Mouse (Mus musculus) heart, postnatal 0 days (tissue): Measurements from ENCODE around the gene Sod2. TPM values are rescaled to one million over a fixed set of nuclear protein-coding genes. Genes with fewer than 3 reads are reported as not detected.
"Not testable (repeated sequence)": the region's sequence is repeated elsewhere in the genome, so short reads cannot be mapped to it uniquely, and the experiment has no call there.

Experiments used
- ATAC-seq: fragments of 200-750 bp; cut with Nextera tagmentation; 2 replicates; pipeline ENCODE4 v1.8.0; 2017; ENCODE audit warnings: low read depth, moderate number of reproducible peaks, moderate library complexity; ENCODE audit not compliant: insufficient read depth
- DNase-seq: peaks from one replicate; pipeline ENCODE4 v3.0.0-alpha.2; 2016; ENCODE audit warnings: low spot score
- H3K27ac ChIP-seq: fragments of 300-500 bp; sonication (generic); 2 replicates; pipeline ENCODE4 v1.5.1; 2014; ENCODE audit warnings: low read depth, mild to moderate bottlenecking
- H3K27me3 ChIP-seq: fragments of 300-500 bp; sonication (generic); 2 replicates; pipeline ENCODE4 v1.6.1; 2014; ENCODE audit warnings: low read length, mixed read lengths; ENCODE audit not compliant: control insufficient read depth, insufficient read depth
- H3K36me3 ChIP-seq: fragments of 300-500 bp; sonication (generic); replicated peaks from 2 replicates; pipeline ENCODE4 v1.6.1; 2014; ENCODE audit warnings: low read length, mixed read lengths; ENCODE audit not compliant: control insufficient read depth, insufficient read depth
- H3K4me1 ChIP-seq: fragments of 300-500 bp; sonication (generic); 2 replicates; pipeline ENCODE4 v1.6.1; 2014; ENCODE audit warnings: antibody characterized with exemption; ENCODE audit not compliant: control insufficient read depth, insufficient read depth
- H3K4me2 ChIP-seq: fragments of 300-500 bp; sonication (generic); 2 replicates; pipeline ENCODE4 v1.6.1; 2014; ENCODE audit warnings: low read depth, mild to moderate bottlenecking, low read length, moderate library complexity
- H3K4me3 ChIP-seq: fragments of 300-500 bp; sonication (generic); 2 replicates; pipeline ENCODE4 v1.5.1; 2014; ENCODE audit warnings: low read depth, low read length
- H3K9ac ChIP-seq: fragments of 300-500 bp; sonication (generic); replicated peaks from 2 replicates; pipeline ENCODE4 v1.6.1; 2014; ENCODE audit warnings: low read depth, low read length, mixed read lengths
- H3K9me3 ChIP-seq: fragments of 300-500 bp; sonication (generic); replicated peaks from 2 replicates; pipeline ENCODE4 v1.6.1; 2016; ENCODE audit warnings: low read length; ENCODE audit not compliant: control insufficient read depth
- CTCF ChIP-seq: IDR thresholded peaks from 2 replicates; pipeline ENCODE4 v1.5.1; 2016; ENCODE audit warnings: antibody characterized with exemption, control low read depth, low read depth
- EP300 ChIP-seq: IDR thresholded peaks from 2 replicates; pipeline ENCODE4 v1.6.1; 2016; ENCODE audit warnings: antibody characterized with exemption, low read depth
- WGBS: fragments of 180-500 bp; shearing (Covaris S2); extraction: QIAGEN DNeasy Blood & Tissue Kit; methylation state at CpG from one replicate; pipeline ENCODE4 v1.1.7; 2014; 5-methylcytosine and 5-hydroxymethylcytosine counted together
- polyA plus RNA-seq: library from polyadenylated mRNA; unstranded; fragments of >200 nt; fragmentation: Nextera tagmentation; extraction: Ambion mirVana; gene quantifications from 2 replicates; pipeline ENCODE4 v1.2.1, GENCODE M21; 2015
- total RNA-seq: library from RNA; depleted of rRNA; stranded (reverse); fragments of >200 nt; gene quantifications from 2 replicates; pipeline ENCODE4 v1.2.3, GENCODE M21; 2014; ENCODE audit warnings: low replicate concordance

Gene Sod2
- total and polyA plus RNA-seq, 2 experiments from 2014 or later = 951 to 977 TPM

DNA sequence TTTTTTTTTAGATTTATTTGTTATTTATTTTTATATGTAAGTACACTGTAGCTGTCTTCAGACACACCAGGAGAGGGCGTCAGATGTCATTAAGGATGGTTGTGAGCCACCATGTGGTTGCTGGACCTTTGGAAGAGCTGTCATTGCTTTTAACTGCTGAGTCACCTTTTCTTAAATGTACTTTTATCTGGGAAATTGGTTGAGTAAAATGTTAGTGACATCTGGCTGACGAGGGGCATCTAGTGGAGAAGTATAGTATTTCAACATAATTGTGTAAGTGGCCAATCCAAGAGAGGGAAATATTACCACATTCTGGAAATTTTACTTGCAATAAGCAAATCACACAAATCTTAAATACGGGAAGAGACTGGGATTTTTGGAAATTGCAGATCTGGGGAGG lies 3.2 kb downstream of the Sod2 start:
- Histone ChIP-seq H3K27ac (no peak overlapping the region), H3K27me3 (no peaks in the 10 kb centered on the region), H3K9ac (no peak overlapping the region), H3K36me3 (peaks cover 46% of the 10 kb centered on the region), H3K4me3 (no peak overlapping the region), H3K9me3 (no peaks in the 10 kb centered on the region), H3K4me1 (peaks cover 5% of the 10 kb centered on the region; the same call in 1 of the 2 replicates), H3K4me2 (peak overlapping the region; percentile 91)
- DNase-seq = peak; percentile 80
- peak; percentile 44 for TF ChIP-seq CTCF
- no peak for TF ChIP-seq EP300
- WGBS = 28% methylated on average over 3 of the region's 3 CpGs
- no peak for ATAC-seq

- H3K9me3 ChIP-seq = no peaks in the 10 kb centered on the region
- WGBS = 84% methylated on average over 3 of the region's 3 CpGs
- H3K36me3 ChIP-seq = peaks cover 62% of the 10 kb centered on the region
- no peak overlapping the region for H3K27ac ChIP-seq
- H3K4me1 ChIP-seq = peaks cover 5% of the 10 kb centered on the region; the same call in 1 of the 2 replicates
- ATAC-seq (no peak), DNase-seq (no peak)
- no peaks in the 10 kb centered on the region for H3K27me3 ChIP-seq
- H3K4me3 ChIP-seq = no peak overlapping the region
- no peak overlapping the region for H3K9ac ChIP-seq
- TF ChIP-seq CTCF = no peak
- H3K4me2 ChIP-seq = no peak overlapping the region
Measured at GRCm38 (mm10) chr17:13013316-13013715, 6.7 kb downstream of the Sod2 start.

GRCm38 (mm10) chr17:13036627-13037192 lies 30.1 kb downstream of the Sod2 start:
- not testable (repeated sequence) for H3K27ac ChIP-seq, H3K4me1 ChIP-seq, ATAC-seq, H3K27me3 ChIP-seq, H3K9ac ChIP-seq, H3K9me3 ChIP-seq, H3K4me3 ChIP-seq, DNase-seq, H3K36me3 ChIP-seq, H3K4me2 ChIP-seq
- WGBS = 78% methylated on average over 4 of the region's 12 CpGs

DNA sequence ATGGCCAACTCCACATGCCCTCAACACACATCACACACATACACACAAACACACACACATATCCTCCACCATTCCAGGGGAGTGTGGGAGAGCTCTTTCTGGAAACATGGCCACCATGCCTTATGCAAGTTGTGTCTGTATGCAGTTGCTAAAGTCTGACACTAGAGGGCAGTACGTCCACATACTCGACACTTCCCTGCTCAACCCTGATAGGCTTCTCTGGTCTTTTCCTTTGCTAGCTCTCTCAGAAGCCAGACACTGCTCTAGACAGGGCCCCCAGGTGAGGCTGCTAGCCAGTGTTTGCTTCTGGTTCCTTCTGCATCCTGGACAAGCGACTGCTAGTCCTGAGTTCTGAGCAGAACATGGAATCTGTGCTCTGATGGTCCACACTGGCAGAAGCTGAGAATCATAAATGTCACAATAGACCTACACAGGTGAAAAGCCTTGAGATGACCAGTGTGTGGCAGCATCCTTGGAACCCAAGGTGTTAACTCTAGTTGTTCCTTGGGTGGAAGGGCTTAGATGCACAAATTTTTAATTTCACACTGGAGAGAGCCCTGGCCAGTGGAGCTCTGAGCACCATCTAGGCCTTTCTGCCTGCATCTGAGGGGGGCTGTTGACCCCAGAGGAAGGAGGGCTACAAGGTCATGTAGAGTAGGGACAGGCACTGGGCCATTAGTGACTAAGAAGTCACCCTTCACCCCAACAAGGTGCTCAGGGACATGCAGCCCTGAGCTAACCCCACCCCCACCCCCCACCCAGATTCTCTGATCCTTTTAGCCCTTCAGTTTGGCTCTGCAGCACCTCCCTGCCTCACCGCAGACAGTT lies 37.4 kb downstream of the Sod2 start:
- peak; percentile 67 for TF ChIP-seq CTCF

DNA sequence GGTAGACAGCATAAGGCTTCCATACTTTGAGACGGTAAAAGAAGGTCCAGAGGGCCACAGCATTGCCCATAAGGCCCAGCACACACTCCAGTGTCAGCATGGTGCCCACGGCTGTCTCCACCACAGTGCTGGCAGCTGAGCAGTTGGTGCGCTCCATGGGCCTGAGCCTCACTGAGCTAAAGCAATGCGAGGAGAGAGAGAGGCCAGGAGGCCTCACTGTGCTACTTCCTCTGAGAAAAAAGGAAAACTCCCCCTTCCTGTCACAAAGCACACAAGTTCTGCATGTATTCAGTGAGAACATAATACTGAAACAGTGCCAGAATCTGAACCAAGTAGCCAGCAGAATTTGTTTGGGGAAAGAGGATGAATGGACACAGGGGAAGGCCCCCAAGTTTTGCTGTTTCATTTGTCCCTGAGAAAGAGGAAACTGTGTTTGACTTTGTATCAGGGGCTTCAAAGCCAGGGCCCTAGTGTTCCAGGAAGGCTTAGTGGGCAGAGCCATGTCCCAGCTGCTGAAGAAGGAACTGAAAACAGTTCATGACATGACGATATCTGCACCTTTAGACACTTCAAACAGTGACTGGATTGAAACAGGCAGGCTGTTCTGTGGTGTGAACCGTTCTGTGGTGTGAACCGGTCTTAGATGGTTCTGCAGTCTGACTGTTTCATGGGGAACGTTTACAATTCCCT lies 45.6 kb downstream of the Sod2 start, which contains the start of gene Gpr31b:
TSS of gene Gpr31b (minus strand) at position 173 of the 690 bp plus-strand sequence.
- not testable (repeated sequence) for H3K4me1 ChIP-seq, H3K9me3 ChIP-seq, H3K9ac ChIP-seq, H3K4me2 ChIP-seq, H3K27me3 ChIP-seq, H3K36me3 ChIP-seq, H3K27ac ChIP-seq, H3K4me3 ChIP-seq, DNase-seq
- peak; percentile 53 for ATAC-seq
- WGBS = no CpG with 5 or more reads among the region's 8 CpGs

More for the DNA sequence above, 37.4 kb downstream of the Sod2 start:
- ATAC-seq = peak; percentile 79
- not testable (repeated sequence) for H3K27ac ChIP-seq, H3K27me3 ChIP-seq, H3K9me3 ChIP-seq, H3K9ac ChIP-seq, H3K36me3 ChIP-seq, H3K4me3 ChIP-seq, H3K4me2 ChIP-seq, H3K4me1 ChIP-seq
- DNase-seq = peak; percentile 13
- 6% methylated on average over 3 of the region's 4 CpGs for WGBS

- not testable (repeated sequence) for H3K36me3 ChIP-seq, H3K4me1 ChIP-seq, H3K4me2 ChIP-seq, ATAC-seq, DNase-seq, H3K27ac ChIP-seq, H3K9ac ChIP-seq, H3K4me3 ChIP-seq, H3K9me3 ChIP-seq, H3K27me3 ChIP-seq
- WGBS = 89% methylated on average over 3 of the region's 4 CpGs
Measured at GRCm38 (mm10) chr17:13060804-13061203, 54.2 kb downstream of the Sod2 start, which contains the start of gene Tcp10b. Gene Tcp10b, plus strand, starts transcription at chr17:13061104.

GRCm38 (mm10) chr17:13062882-13063281 lies 56.2 kb downstream of the Sod2 start:
- H3K27ac ChIP-seq, H3K9me3 ChIP-seq, H3K9ac ChIP-seq, H3K4me3 ChIP-seq, H3K36me3 ChIP-seq, H3K27me3 ChIP-seq, DNase-seq, H3K4me2 ChIP-seq, H3K4me1 ChIP-seq: not testable (repeated sequence)
- ATAC-seq = peak; percentile 60
- 50% methylated on average over 2 of the region's 7 CpGs for WGBS

- H3K36me3 ChIP-seq, H3K4me3 ChIP-seq, H3K27me3 ChIP-seq, H3K9me3 ChIP-seq, H3K9ac ChIP-seq, DNase-seq, H3K4me1 ChIP-seq, H3K4me2 ChIP-seq, H3K27ac ChIP-seq: not testable (repeated sequence)
- WGBS = 100% methylated on average over 1 of the region's 4 CpGs
- 0 out of 2 replicates have a peak, but pooled peaks have one; percentile 6 for ATAC-seq
Measured at GRCm38 (mm10) chr17:13067864-13068385, 61.3 kb downstream of the Sod2 start.
